Mouse (Mus musculus): ENCODE measurements at regions not wholly inside any gene's neighbourhood (a gene's known extent, or its start where the extent isn't known, plus 50 kb on each side); places are given as distances from the start of the nearest gene placed in this dataset.

- no peak for TF ChIP-seq POLR2A (IDR thresholded peaks at IDR 0.05; ENCODE audit: low read depth, low read length)
- TF ChIP-seq CTCF (IDR thresholded peaks at IDR 0.05; ENCODE audit: borderline replicate concordance, insufficient read depth, low read length), result no peak
Measured at GRCm38 (mm10) chr11:12540333-12540870, 75.6 kb upstream of the Cobl start.

All from embryonic fibroblast, embryonic 13.5 days (primary cell).